Mouse (Mus musculus): ENCODE measurements at regions not wholly inside any gene's neighbourhood (a gene's known extent, or its start where the extent isn't known, plus 50 kb on each side); places are given as distances from the start of the nearest gene placed in this dataset.

DNA sequence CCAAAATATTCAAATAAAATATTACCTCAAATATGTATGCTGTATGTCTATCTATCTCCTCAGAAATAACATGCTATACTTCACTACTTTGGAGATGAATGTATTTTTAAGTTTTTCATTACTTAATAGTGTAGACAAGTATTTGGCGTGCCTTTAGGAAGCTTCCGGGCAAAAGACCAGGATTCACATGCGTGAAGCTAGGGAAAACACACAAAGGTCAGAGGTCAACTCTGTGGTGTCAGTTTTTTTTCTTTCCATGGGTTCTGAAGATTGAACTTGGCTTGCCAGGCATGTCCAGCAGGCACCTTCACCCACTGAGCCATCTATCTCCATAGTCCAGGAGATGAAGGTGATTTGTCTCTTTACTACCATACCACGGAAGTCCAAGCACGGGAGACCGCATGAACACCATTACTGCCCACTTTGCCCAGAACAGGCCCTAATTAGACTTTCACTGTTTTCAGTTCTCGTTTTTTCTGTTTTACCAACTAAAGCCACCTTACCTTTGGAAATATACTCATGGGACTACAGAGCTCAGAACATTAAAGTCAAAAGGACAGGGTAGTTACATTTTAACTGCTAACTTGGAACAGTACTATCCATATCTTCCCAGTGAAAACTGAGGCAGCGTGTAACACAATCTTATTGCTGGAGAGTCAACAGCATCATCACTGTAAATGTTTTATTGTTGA, 76.9 kb upstream of the Ak4 start:
- H3K4me3 ChIP-seq (ENCODE audit: low read length) = no peak overlapping the region
- no peak overlapping the region for H3K27ac ChIP-seq
- DNase-seq (ENCODE audit: low spot score) = no peak
- H3K27me3 ChIP-seq (ENCODE audit: insufficient read depth, low read length) = no peaks in the 10 kb centered on the region
- no peak overlapping the region for H3K9ac ChIP-seq (replicated peaks; ENCODE audit: low read length)
- peaks cover 21% of the 10 kb centered on the region for H3K36me3 ChIP-seq (ENCODE audit: insufficient read depth, low read length)
- TF ChIP-seq CTCF (IDR thresholded peaks at IDR 0.05; ENCODE audit: low read depth) = no peak
- no peaks in the 10 kb centered on the region for H3K4me1 ChIP-seq (ENCODE audit: insufficient read depth, low read length)
- ATAC-seq = no peak
- H3K4me2 ChIP-seq (ENCODE audit: low read depth, low read length) = no peak overlapping the region
- WGBS = 93% methylated on average over 8 of the region's 8 CpGs
- H3K9me3 ChIP-seq (ENCODE audit: low read length) = no peaks in the 10 kb centered on the region

DNA sequence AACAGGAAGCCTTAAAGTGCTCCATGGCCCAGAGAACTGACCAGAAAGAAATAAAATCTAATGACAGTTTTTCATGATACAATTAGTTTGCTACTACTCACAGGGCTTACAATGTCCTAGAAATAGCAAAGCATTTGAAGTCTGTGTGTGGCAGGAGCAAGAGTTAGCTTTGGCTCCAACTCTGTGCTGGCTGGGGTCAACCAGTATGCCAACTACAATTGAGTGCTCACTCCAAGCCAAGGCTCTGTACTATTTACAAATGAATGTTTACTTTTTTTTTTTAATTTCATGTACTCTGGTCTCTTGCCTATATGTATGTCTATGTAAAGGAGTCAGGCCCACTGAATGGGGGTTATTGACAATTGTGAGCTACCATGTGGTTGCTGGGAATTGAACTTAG, 75.7 kb upstream of the Jak1 start:
- no peak for DNase-seq (ENCODE audit: low spot score)
- no peak for TF ChIP-seq CTCF (IDR thresholded peaks at IDR 0.05; ENCODE audit: low read depth)
- Histone ChIP-seq H3K9ac (replicated peaks; ENCODE audit: low read length) (no peak overlapping the region), H3K4me3 (ENCODE audit: low read length) (no peak overlapping the region), H3K4me2 (ENCODE audit: low read depth, low read length) (no peak overlapping the region), H3K36me3 (ENCODE audit: insufficient read depth, low read length) (peaks cover 11% of the 10 kb centered on the region), H3K9me3 (ENCODE audit: low read length) (no peaks in the 10 kb centered on the region), H3K27me3 (ENCODE audit: insufficient read depth, low read length) (no peaks in the 10 kb centered on the region), H3K4me1 (ENCODE audit: insufficient read depth, low read length) (no peaks in the 10 kb centered on the region), H3K27ac (no peak overlapping the region)
- ATAC-seq = no peak

DNA sequence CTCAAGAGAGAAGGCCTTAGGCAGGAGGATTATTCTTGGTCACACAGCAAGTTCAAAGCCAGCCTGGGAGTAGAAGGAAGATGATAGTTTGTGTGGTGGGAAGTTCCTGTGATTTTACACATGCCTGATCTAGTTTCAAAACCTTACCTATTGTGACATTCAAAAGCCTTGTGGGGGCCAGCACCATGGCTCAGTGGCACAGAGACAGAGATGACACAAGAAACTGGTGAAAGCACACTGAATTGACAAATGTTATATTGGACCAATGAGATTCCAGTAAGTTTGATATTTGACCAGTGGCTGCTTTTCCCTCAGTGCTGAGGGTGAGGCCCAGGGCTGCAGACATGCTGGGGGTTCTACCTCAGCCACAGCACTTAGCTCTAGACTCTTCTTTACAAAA, 73.1 kb upstream of the Jak1 start:
- Histone ChIP-seq H3K9me3 (ENCODE audit: low read length) (no peaks in the 10 kb centered on the region), H3K27ac (no peak overlapping the region), H3K4me3 (ENCODE audit: low read length) (no peak overlapping the region), H3K4me2 (ENCODE audit: low read depth, low read length) (no peak overlapping the region), H3K27me3 (ENCODE audit: insufficient read depth, low read length) (no peaks in the 10 kb centered on the region), H3K36me3 (ENCODE audit: insufficient read depth, low read length) (no peaks in the 10 kb centered on the region), H3K4me1 (ENCODE audit: insufficient read depth, low read length) (no peaks in the 10 kb centered on the region), H3K9ac (replicated peaks; ENCODE audit: low read length) (no peak overlapping the region)
- no peak for DNase-seq (ENCODE audit: low spot score)
- no peak for ATAC-seq
- no peak for TF ChIP-seq CTCF (IDR thresholded peaks at IDR 0.05; ENCODE audit: low read depth)

DNA sequence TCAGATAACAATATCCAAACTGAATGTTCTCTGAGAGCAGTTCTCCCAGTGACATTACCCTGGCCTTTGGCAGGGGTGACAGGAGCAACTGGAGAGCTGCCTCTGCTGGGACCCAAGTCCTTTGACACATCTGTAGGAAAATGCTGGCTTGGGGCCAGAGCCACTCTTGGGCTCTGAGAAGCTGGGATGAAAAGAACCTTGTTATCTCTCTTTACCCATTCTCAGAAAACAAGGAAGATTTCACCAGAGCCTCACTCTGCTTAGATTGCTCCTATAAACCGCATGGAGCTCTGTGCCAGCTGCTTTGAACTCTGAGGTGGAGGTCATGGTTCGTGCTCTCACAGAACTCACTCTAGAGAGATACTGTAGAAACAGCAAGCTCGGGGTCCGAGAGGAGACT, 71.7 kb upstream of the Jak1 start:
- no peak for DNase-seq (ENCODE audit: low spot score)
- no peak overlapping the region for H3K9ac ChIP-seq (replicated peaks; ENCODE audit: low read length)

DNA sequence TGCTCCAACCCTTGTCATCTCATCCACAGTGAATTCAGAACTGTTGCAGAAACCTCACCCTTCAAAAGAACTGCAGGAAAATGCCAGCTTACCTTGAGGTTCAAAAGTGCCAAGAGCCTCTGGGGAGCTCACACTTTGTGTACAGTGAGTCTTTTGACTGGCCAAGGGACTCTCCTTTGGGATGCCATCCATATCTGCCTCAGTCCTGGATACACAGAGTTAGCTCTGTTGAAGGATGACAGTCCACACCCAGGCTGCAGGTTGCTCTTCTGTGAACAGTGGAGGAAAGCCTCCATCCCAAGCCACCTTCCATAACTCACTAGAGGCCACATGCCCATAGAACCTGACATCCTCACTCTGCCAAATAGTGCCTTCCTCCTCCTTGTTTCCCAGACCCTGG, 71.3 kb upstream of the Jak1 start:
- Histone ChIP-seq H3K27ac (no peak overlapping the region), H3K27me3 (ENCODE audit: insufficient read depth, low read length) (no peaks in the 10 kb centered on the region), H3K9me3 (ENCODE audit: low read length) (no peaks in the 10 kb centered on the region), H3K9ac (replicated peaks; ENCODE audit: low read length) (no peak overlapping the region), H3K4me2 (ENCODE audit: low read depth, low read length) (no peak overlapping the region), H3K4me1 (ENCODE audit: insufficient read depth, low read length) (no peaks in the 10 kb centered on the region), H3K4me3 (ENCODE audit: low read length) (no peak overlapping the region), H3K36me3 (ENCODE audit: insufficient read depth, low read length) (no peaks in the 10 kb centered on the region)
- DNase-seq (ENCODE audit: low spot score) = no peak
- TF ChIP-seq CTCF (IDR thresholded peaks at IDR 0.05; ENCODE audit: low read depth) = no peak
- ATAC-seq = no peak

More for the DNA sequence above, 71.7 kb upstream of the Jak1 start:
- Histone ChIP-seq H3K27me3 (ENCODE audit: insufficient read depth, low read length) (no peaks in the 10 kb centered on the region), H3K27ac (no peak overlapping the region), H3K4me3 (ENCODE audit: low read length) (no peak overlapping the region), H3K4me1 (ENCODE audit: insufficient read depth, low read length) (no peaks in the 10 kb centered on the region), H3K4me2 (ENCODE audit: low read depth, low read length) (no peak overlapping the region), H3K9me3 (ENCODE audit: low read length) (no peaks in the 10 kb centered on the region), H3K36me3 (ENCODE audit: insufficient read depth, low read length) (no peaks in the 10 kb centered on the region)
- TF ChIP-seq CTCF (IDR thresholded peaks at IDR 0.05; ENCODE audit: low read depth) = no peak
- no peak for ATAC-seq
- WGBS = 71% methylated on average over 4 of the region's 4 CpGs

DNA sequence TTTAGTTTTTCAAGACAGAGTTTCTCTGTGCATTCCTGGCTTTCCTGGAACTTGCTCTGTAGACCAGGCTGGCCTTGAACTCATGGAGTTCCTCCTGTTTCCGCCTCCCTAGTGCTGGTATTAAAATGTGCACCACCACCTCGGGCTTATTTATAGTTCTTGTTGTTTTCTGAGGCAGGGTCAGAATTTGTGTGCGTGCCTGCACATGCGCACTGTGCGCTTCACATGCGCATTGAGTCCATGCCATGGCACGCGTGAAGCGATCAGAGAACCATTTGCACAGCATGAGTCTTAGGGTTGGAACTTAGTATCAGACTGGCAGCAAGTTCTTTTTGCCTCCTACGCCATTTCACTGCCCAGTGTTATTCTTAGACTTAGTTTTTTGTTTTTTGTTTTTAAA, 68.8 kb upstream of the Jak1 start:
- H3K4me2 ChIP-seq (ENCODE audit: low read depth, low read length) = no peak overlapping the region
- ATAC-seq (no peak), DNase-seq (ENCODE audit: low spot score) (no peak)
- TF ChIP-seq CTCF (IDR thresholded peaks at IDR 0.05; ENCODE audit: low read depth) = no peak
- H3K36me3 ChIP-seq (ENCODE audit: insufficient read depth, low read length) = no peaks in the 10 kb centered on the region
- H3K4me1 ChIP-seq (ENCODE audit: insufficient read depth, low read length) = no peaks in the 10 kb centered on the region
- H3K9ac ChIP-seq (replicated peaks; ENCODE audit: low read length) = no peak overlapping the region
- no peaks in the 10 kb centered on the region for H3K27me3 ChIP-seq (ENCODE audit: insufficient read depth, low read length)
- H3K27ac ChIP-seq = no peak overlapping the region
- WGBS = 95% methylated on average over 10 of the region's 10 CpGs
- no peak overlapping the region for H3K4me3 ChIP-seq (ENCODE audit: low read length)
- H3K9me3 ChIP-seq (ENCODE audit: low read length) = no peaks in the 10 kb centered on the region

DNA sequence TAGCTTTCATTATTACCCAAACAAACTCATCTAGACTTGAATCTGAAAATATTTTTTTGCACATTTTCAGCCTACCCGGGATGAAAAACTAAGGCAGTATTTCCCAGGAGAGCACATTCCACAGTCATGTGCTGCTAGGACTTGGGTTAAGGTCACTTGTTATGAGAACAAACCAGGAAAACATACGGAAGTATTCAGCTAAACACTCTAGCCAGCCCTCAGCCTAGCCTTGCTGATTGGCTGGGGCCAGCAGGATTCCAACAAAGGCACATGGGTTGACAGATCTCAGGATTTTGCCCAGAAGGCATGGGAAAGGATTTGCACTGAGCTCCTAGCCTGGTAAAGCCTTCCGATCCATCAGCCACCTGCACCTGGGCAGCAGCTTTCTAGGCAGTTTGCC, 68.0 kb upstream of the Jak1 start:
- WGBS = 81% methylated on average over 3 of the region's 3 CpGs
- no peak overlapping the region for H3K4me2 ChIP-seq (ENCODE audit: low read depth, low read length)
- TF ChIP-seq CTCF (IDR thresholded peaks at IDR 0.05; ENCODE audit: low read depth) = no peak
- DNase-seq (ENCODE audit: low spot score) = no peak
- no peak for ATAC-seq
- H3K4me3 ChIP-seq (ENCODE audit: low read length) = no peak overlapping the region
- H3K9me3 ChIP-seq (ENCODE audit: low read length) = no peaks in the 10 kb centered on the region
- no peaks in the 10 kb centered on the region for H3K36me3 ChIP-seq (ENCODE audit: insufficient read depth, low read length)
- no peaks in the 10 kb centered on the region for H3K27me3 ChIP-seq (ENCODE audit: insufficient read depth, low read length)
- H3K4me1 ChIP-seq (ENCODE audit: insufficient read depth, low read length) = no peaks in the 10 kb centered on the region
- H3K27ac ChIP-seq = no peak overlapping the region
- H3K9ac ChIP-seq (replicated peaks; ENCODE audit: low read length) = no peak overlapping the region
